Mouse (Mus musculus): ENCODE measurements around the gene Hepacam2.

DNA sequence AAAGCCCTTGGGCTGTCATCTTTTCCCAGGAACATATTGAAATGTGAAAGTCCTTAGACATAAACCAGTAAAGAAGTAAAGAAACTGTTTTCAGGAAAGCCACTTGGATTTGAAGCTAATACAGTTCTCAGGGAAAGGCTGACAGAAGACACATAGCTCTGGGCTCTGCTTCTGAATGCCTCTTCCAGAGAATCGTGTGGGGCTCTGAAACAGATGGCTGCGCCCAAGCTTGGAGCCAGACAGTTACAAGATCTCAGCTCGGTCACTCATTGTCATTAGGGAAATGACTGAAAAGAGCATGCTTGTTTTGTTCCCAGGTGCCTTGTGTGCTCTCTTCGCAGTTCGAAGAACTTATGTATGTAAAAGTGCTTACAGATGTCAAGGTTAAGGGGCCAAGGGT lies 43.7 kb downstream of the Hepacam2 start:
- TF ChIP-seq EP300 (IDR thresholded peaks at IDR 0.05; ENCODE audit: insufficient read depth, low read depth, low read length) (no peak), CTCF (IDR thresholded peaks at IDR 0.05) (no peak), POLR2A (IDR thresholded peaks at IDR 0.05; ENCODE audit: insufficient read depth, low read depth, low read length) (no peak)

Measured in heart, adult 2 months (tissue).